Mouse (Mus musculus) megakaryocyte, embryonic 14.5 days (primary cell): Measurements from ENCODE around the gene Dtx1.

Experiments used
- FLI1 ChIP-seq: IDR thresholded peaks from 2 replicates; pipeline ENCODE4 v1.6.1; 2012; ENCODE audit warnings: low read length, inconsistent platforms, mixed read lengths
- GATA1 ChIP-seq: IDR thresholded peaks from 3 replicates; pipeline ENCODE4 v1.6.1; 2012; ENCODE audit warnings: mixed read lengths, low read length, inconsistent platforms, borderline replicate concordance

DNA sequence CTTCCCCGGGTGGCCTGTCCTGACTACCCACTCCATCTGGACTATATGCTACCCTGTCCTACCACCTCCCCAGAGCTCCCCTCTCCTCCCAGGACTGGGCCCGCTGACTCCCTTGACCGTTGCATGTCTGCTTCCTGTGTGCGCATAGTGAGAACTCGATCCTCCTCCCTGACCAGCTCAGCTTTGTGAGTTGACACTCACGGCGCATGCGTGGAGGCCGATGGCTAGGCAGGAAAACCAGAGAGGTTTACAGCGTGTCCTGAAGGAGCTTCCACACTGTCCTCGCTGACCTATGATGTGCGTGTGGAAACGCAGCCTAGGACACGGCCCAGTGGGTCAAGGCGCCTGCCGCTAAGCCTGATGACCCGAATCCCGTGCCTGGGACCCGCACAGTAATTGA, 19.7 kb downstream of the Dtx1 start:
- TF ChIP-seq GATA1 (no peak), FLI1 (no peak)
